Mouse (Mus musculus) C2C12 (cell line): ENCODE measurements at regions not wholly inside any gene's neighbourhood (a gene's known extent, or its start where the extent isn't known, plus 50 kb on each side); places are given as distances from the start of the nearest gene placed in this dataset.

ENCODE experiments used
- H3K27me3 ChIP-seq: one replicate; pipeline ENCODE4 v1.6.1; 2011; ENCODE audit not compliant: control insufficient read depth, insufficient read depth, insufficient read length
- H3K36me3 ChIP-seq: one replicate; pipeline ENCODE4 v1.6.1; 2011; ENCODE audit not compliant: control insufficient read depth, insufficient read depth
- H3K4me3 ChIP-seq: one replicate; pipeline ENCODE4 v1.5.1; 2011; ENCODE audit warnings: mild to moderate bottlenecking, control low read depth; ENCODE audit not compliant: poor library complexity, insufficient read depth, severe bottlenecking
- H3K79me2 ChIP-seq: one replicate; pipeline ENCODE4 v1.6.1; 2011; ENCODE audit not compliant: control insufficient read depth, insufficient read depth
- H3K79me3 ChIP-seq: one replicate; pipeline ENCODE4 v1.6.1; 2011; ENCODE audit warnings: low read depth, control low read depth
- H3ac ChIP-seq: one replicate; pipeline ENCODE3; 2011; ENCODE audit warnings: low read depth; ENCODE audit not compliant: control insufficient read depth, insufficient read length
- CEBPB ChIP-seq: IDR thresholded peaks from one replicate; pipeline ENCODE4 v1.6.1; 2011; ENCODE audit warnings: low read depth, mild to moderate bottlenecking, control low read depth, moderate library complexity
- CTCF ChIP-seq: IDR thresholded peaks from one replicate; pipeline ENCODE4 v1.5.1; 2011; ENCODE audit not compliant: control insufficient read depth, insufficient read depth, insufficient read length
- FOSL1 ChIP-seq: IDR thresholded peaks from one replicate; pipeline ENCODE4 v1.8.0; 2011; ENCODE audit warnings: mild to moderate bottlenecking, low read length; ENCODE audit not compliant: poor library complexity, insufficient read depth, severe bottlenecking
- MAX ChIP-seq: IDR thresholded peaks from one replicate; pipeline ENCODE4 v1.6.1; 2011; ENCODE audit warnings: mild to moderate bottlenecking, control low read depth
- MYOD1 ChIP-seq: IDR thresholded peaks from one replicate; pipeline ENCODE4 v1.6.1; 2011; ENCODE audit warnings: low read depth; ENCODE audit not compliant: control insufficient read depth, insufficient read length
- MYOG ChIP-seq: IDR thresholded peaks from one replicate; pipeline ENCODE4 v1.6.1; 2011; ENCODE audit not compliant: control insufficient read depth, insufficient read length; ENCODE audit errors: extremely low read depth
- USF1 ChIP-seq: IDR thresholded peaks from one replicate; pipeline ENCODE4 v1.6.1; 2011; ENCODE audit warnings: low read depth, mild to moderate bottlenecking, control low read depth, moderate library complexity

DNA sequence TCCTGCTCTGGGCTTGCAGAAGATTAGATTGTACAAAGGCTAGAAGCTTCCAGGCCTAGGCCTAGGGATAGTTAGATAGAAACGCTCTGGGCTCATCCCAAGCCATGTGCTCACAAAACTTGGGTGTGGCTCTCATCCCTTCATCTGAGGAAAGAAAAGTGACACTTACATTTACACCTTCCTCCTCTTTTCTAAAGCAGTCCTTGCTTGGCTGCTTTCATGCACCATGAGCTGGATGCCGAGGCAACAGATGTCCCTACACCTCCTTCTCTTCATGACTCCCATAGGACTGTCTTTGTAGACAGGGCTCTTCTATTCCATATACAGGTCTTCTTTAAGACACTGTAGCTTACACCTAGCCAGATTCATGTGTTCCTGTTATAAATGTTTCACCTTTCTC lies 238.3 kb downstream of the Spry2 start:
- no peak for TF ChIP-seq CEBPB
- TF ChIP-seq USF1 = no peak
- TF ChIP-seq MYOD1 = no peak
- no peak for TF ChIP-seq FOSL1
- no peak for TF ChIP-seq MAX
- no peak for TF ChIP-seq CTCF
- no peak for TF ChIP-seq MYOG
- Histone ChIP-seq H3K27me3 (no peaks in the 10 kb centered on the region), H3K4me3 (no peak overlapping the region), H3K36me3 (no peaks in the 10 kb centered on the region), H3ac (no peak overlapping the region), H3K79me3 (no peaks in the 10 kb centered on the region), H3K79me2 (no peaks in the 10 kb centered on the region)

DNA sequence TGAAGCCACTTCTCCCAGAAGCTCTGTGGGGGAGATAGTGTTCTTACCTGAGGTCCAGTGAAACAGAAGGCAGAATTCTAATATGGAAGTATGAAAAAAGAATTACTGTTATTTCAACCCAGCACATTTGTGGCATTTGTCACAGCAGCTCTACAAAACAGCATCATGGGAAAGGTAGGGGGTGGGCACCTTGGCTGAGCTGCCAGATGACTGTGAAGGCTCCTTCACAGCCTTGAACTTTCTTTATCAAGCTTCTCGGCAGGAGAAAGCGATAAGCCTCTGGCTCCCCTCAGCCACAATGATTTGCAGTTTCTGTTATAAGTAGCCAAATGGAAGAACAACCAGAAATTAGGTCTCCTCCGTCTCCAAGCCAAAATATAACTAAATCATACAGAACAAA lies 249.5 kb downstream of the Spry2 start:
- no peak for TF ChIP-seq MYOG
- no peak for TF ChIP-seq CTCF
- no peak for TF ChIP-seq MYOD1
- TF ChIP-seq MAX = no peak
- no peak for TF ChIP-seq CEBPB
- TF ChIP-seq USF1 = no peak
- no peak for TF ChIP-seq FOSL1
- no peaks in the 10 kb centered on the region for H3K79me3 ChIP-seq

DNA sequence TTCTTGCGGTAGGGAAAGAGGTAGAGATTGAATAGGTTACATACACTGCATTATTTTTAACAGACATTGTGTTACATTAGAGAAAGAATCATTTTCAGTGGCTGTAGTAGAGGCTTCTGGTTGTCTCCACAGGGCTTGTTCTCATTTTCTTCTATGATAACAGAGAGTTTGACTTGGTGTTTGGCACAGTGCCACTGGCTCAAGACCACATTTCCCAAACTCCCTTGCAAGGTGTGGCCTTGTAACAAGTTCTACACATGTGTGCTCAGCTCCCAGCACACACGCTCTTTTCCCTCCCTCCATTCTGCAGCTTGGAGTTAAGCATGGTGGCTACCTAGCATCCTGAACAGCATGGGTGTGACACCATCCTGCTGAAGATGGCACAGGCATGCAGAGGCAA lies 252.2 kb downstream of the Spry2 start:
- no peak for TF ChIP-seq USF1
- TF ChIP-seq CTCF = no peak
- no peak for TF ChIP-seq FOSL1
- TF ChIP-seq MYOG = no peak
- Histone ChIP-seq H3K79me2 (no peaks in the 10 kb centered on the region), H3K36me3 (no peaks in the 10 kb centered on the region)

More for the DNA sequence above, 249.5 kb downstream of the Spry2 start:
- Histone ChIP-seq H3K36me3 (no peaks in the 10 kb centered on the region), H3K79me2 (no peaks in the 10 kb centered on the region), H3K27me3 (no peaks in the 10 kb centered on the region), H3ac (no peak overlapping the region), H3K4me3 (no peak overlapping the region)

DNA sequence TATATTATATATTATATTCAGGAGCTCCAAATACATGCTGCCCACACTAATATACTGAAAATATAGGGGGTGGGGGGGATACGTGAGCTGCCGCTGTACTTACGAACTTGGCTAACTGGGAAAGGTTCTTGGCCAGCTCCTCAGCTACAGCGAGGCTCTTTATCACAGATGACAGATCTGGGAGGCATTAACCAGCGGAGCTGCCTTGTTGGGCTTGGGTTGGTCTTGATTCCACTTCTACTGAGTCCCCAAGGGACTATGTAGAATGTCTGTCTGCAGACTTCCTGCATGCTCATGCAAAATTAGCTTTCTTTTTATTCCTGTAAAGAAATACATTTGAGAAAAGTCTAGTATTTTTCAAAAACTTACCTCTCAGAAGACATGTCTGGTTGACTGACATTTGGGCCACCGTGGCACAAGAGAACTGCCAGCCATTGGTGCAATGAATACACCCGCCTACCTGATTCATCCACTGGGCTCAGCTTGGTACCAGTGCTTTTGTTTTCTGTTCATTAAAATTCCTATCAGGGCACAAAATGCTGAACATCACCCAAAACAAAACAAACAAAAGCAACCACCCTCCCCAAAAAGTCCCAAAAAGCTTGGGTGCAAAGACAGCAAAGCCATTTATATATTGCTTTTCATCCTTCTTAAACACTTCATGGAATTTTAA lies 253.2 kb downstream of the Spry2 start:
- Histone ChIP-seq H3K27me3 (no peaks in the 10 kb centered on the region), H3K4me3 (no peak overlapping the region), H3ac (no peak overlapping the region), H3K36me3 (no peaks in the 10 kb centered on the region), H3K79me3 (no peaks in the 10 kb centered on the region), H3K79me2 (no peaks in the 10 kb centered on the region)
- TF ChIP-seq USF1 (no peak), MYOG (no peak), MYOD1 (no peak), CTCF (no peak), FOSL1 (no peak), CEBPB (no peak), MAX (no peak)

More for the DNA sequence above, 252.2 kb downstream of the Spry2 start:
- Histone ChIP-seq H3K27me3 (no peaks in the 10 kb centered on the region), H3ac (no peak overlapping the region), H3K4me3 (no peak overlapping the region), H3K79me3 (no peaks in the 10 kb centered on the region)

DNA sequence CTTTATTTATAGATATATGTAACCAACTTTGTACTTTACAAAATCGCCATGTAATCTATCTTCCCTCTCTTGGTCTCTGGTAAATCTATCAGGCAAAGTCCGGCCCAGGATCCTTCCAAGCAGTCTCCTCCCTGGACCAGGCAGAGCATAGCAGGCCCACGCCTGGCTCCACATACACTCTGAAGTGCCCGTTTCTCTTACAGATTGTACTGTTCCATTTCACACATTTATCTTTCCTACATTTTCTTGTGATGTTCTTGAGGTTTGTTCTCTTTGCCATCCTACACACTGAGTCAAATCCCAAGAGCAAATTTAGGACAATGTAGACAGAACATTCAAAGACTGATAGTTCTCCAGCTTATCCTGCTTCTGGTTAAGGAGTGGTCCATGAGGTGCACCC lies 264.3 kb downstream of the Spry2 start:
- H3K79me3 ChIP-seq = no peaks in the 10 kb centered on the region
- H3K79me2 ChIP-seq = no peaks in the 10 kb centered on the region
- TF ChIP-seq MYOG = no peak
- TF ChIP-seq CEBPB = no peak
- no peak for TF ChIP-seq FOSL1
- TF ChIP-seq USF1 = no peak
- TF ChIP-seq CTCF = no peak
- TF ChIP-seq MYOD1 = no peak
- TF ChIP-seq MAX = no peak
- no peak overlapping the region for H3K4me3 ChIP-seq
- no peaks in the 10 kb centered on the region for H3K36me3 ChIP-seq
- H3ac ChIP-seq = no peak overlapping the region
- no peaks in the 10 kb centered on the region for H3K27me3 ChIP-seq

DNA sequence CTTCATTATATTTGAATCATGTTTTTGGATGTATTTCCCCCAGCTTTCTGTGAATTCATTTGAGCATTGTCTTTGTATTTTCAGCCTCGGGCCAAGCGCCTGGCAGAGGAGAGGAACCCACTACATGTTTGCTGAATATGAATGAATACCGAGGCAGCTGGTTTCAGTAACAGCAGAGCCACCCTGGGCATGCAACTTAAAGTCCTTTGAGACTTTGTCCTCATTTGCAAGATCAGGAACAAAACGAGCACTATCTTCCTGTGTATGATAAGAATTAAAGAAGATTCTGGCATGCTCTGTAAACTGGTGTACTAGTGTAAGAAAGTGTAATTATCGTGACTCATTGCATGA lies 265.0 kb downstream of the Spry2 start:
- no peak for TF ChIP-seq FOSL1
- no peak for TF ChIP-seq MYOD1
- no peak for TF ChIP-seq CTCF
- TF ChIP-seq USF1 = no peak
- TF ChIP-seq MAX = no peak
- no peak for TF ChIP-seq MYOG
- no peak for TF ChIP-seq CEBPB
- Histone ChIP-seq H3K36me3 (no peaks in the 10 kb centered on the region), H3K79me3 (no peaks in the 10 kb centered on the region), H3K4me3 (no peak overlapping the region), H3K79me2 (no peaks in the 10 kb centered on the region), H3ac (no peak overlapping the region), H3K27me3 (no peaks in the 10 kb centered on the region)
